Mouse (Mus musculus): ENCODE measurements around the gene Spink4.

DNA sequence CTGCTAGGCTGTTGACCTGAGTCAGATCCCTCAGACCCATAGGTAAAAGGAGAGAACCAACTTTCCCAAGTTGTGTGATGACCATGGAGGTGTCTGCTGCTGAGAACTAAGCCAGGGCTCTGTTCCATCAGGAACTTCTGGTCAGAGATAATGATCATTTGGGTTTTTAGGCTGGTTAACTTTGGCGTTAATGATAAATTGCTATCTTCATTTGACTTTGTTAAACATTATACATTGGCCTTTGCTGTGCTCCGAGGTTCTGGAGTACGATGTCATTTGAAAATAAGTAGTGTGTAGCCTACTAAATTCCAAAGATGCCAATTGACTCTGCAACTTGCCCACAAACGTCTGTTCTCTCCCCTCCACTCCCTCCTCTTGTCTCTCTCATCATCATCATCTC is 49.3 kb downstream of the Spink4 start:
- TF ChIP-seq CTCF (conservative IDR thresholded peaks at IDR 0.05; ENCODE audit: low read length) (no peak), NANOG (IDR thresholded peaks at IDR 0.05; ENCODE audit: borderline replicate concordance, low read length) (no peak)

Measured in E14TG2a.4 (cell line).